Mouse (Mus musculus) spleen, adult 18-20 months (tissue): ENCODE measurements around the gene Gm765.

Source experiments
- DNase-seq, 2 experiments: peaks; one replicate each; pipeline ENCODE4 v3.0.0; 2022; ENCODE audit warnings: mixed read lengths in 2 of 2

Gene Gm765

DNA sequence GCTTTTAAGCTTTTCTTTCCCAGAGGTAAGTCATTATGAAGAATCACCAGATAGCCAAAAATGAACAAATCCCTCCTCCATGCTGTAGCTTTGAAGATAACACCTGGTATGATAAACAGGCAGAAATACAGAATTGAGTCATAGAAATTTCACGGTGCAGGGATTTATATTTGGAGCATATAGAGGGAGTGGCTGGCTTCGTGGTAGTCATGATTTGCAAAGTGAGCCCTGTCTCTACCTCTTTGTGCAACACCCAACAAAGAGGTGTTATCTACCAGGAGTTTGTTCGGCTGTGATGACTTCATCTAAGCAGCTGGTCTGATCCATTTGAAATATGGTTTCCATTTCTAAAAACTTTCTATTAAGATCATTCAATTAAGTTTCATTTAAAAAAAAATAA is 130.3 kb downstream of the Gm765 start:
- DNase-seq: no peak

DNA sequence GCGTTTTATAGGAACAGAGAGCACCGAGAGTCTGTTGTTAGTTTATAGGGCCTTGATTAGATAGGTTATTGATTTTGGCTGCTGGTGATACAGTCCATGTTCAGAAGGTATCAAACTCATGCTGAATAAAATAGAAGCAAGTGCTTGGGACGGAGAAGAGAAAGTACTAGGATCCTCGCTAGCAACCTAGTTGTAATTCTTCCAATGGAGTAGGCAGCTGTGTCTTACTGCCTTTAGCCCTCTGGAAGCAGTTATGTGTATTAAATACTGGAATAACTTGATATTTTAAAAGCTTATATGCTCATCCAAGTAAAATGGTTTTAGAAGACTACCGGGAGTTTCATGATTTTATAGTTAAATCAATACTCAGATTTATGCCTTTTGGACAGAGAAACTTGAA is 132.3 kb downstream of the Gm765 start:
- DNase-seq: no peak

DNA sequence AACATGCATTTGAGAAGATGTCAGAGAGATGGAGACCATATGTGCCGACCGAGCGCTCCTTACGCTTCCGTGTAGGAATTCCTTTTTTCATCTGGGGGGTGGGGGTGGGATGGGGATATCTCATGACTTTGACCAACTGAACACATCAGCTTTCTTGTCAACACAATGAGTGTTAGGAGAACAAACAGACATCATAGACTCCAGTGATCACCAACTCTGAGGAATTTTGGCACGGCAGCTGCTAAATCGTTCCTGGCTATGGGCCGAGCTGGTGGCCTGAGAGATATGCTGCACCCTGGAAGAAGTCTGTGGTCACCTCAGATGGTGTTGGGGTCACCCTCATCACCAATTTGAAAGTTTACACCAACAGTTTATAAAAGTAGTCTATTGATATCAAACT is 134.5 kb downstream of the Gm765 start:
- no peak for DNase-seq

DNA sequence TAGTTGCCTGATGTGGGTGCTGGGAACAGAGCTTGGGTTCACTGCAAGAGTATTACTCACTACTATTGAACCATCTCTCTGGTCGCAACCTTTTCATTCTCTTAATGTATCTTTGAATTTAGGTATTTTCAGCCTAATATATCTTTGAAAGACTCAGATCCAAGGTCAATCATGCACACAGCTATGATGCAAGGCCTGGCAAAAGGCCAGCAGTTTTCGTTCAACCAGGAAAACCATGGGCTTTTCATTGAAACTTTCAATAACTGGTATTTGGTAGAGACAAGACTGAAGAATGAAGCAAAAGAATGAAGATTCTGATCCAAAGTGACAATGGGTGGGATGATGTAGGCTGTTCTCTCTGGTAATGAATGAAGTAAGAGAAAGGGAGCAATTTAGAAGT is 143.8 kb downstream of the Gm765 start:
- no peak for DNase-seq

GRCm38 (mm10) chr6:98190745-98191442 is 151.7 kb downstream of the Gm765 start:
- no peak for DNase-seq
